Mouse (Mus musculus) liver, adult 2 months (tissue): ENCODE measurements around the gene Robo1.

Experiments used
- CTCF ChIP-seq: fragments of 200-500 bp; IDR thresholded peaks from 2 replicates; pipeline ENCODE4 v1.5.1; 2011; ENCODE audit warnings: low read depth, low read length, control low read depth
- POLR2A ChIP-seq: fragments of 200-500 bp; IDR thresholded peaks from 2 replicates; pipeline ENCODE4 v1.6.1; 2011; ENCODE audit warnings: low read length, control low read depth; ENCODE audit not compliant: insufficient read depth; ENCODE audit errors: extremely low read depth

- TF ChIP-seq POLR2A = no peak
- no peak for TF ChIP-seq CTCF
These were observed 243.7 kb downstream of the Robo1 start for GRCm38 (mm10) chr16:72551672-72552243.
